Mouse (Mus musculus) liver, embryonic 13.5 days (tissue): ENCODE results near the gene Tecta. TPM values are rescaled to one million over a fixed set of nuclear protein-coding genes. Genes with fewer than 3 reads are reported as not detected.

Experiments used
- ATAC-seq: fragments of 200-750 bp; cut with Nextera tagmentation; 2 replicates; pipeline ENCODE4 v1.8.0; 2017; ENCODE audit warnings: low read depth, mild to moderate bottlenecking, moderate number of reproducible peaks, moderate library complexity
- DNase-seq: peaks from one replicate; pipeline ENCODE4 v3.0.0; 2022
- H3K27ac ChIP-seq: fragments of 300-500 bp; sonication (generic); 2 replicates; pipeline ENCODE4 v1.5.1; 2015; ENCODE audit warnings: moderate library complexity, mild to moderate bottlenecking, inconsistent platforms
- H3K27me3 ChIP-seq: fragments of 300-500 bp; sonication (generic); 2 replicates; pipeline ENCODE4 v1.6.1; 2015; ENCODE audit warnings: mild to moderate bottlenecking, inconsistent platforms
- H3K36me3 ChIP-seq: fragments of 300-500 bp; sonication (generic); 2 replicates; pipeline ENCODE4 v1.6.1; 2015; ENCODE audit warnings: mild to moderate bottlenecking, inconsistent platforms
- H3K4me1 ChIP-seq: fragments of 300-500 bp; sonication (generic); replicated peaks from 2 replicates; pipeline ENCODE4 v1.6.1; 2015; ENCODE audit warnings: inconsistent platforms
- H3K4me2 ChIP-seq: fragments of 300-500 bp; sonication (generic); 2 replicates; pipeline ENCODE4 v1.6.1; 2015; ENCODE audit warnings: inconsistent platforms, mild to moderate bottlenecking, moderate library complexity
- H3K4me3 ChIP-seq: fragments of 300-500 bp; sonication (generic); replicated peaks from 2 replicates; pipeline ENCODE4 v1.5.1; 2015; ENCODE audit warnings: mild to moderate bottlenecking, inconsistent platforms
- H3K9ac ChIP-seq: fragments of 300-500 bp; sonication (generic); 2 replicates; pipeline ENCODE4 v1.6.1; 2015; ENCODE audit warnings: mild to moderate bottlenecking, inconsistent platforms
- H3K9me3 ChIP-seq: fragments of 300-500 bp; sonication (generic); replicated peaks from 2 replicates; pipeline ENCODE4 v1.6.1; 2016; ENCODE audit warnings: inconsistent platforms
- WGBS: fragments of 180-500 bp; shearing (Covaris S2); methylation state at CpG from one replicate; pipeline ENCODE4 v1.1.7; 2015; ENCODE audit not compliant: insufficient replicate concordance; 5-methylcytosine and 5-hydroxymethylcytosine counted together
- polyA plus RNA-seq: library from polyadenylated mRNA; unstranded; fragments of >200 nt; fragmentation: Nextera tagmentation; extraction: Ambion mirVana; gene quantifications from 2 replicates; pipeline ENCODE4 v1.2.1, GENCODE M21; 2015

Tecta gene
- polyA plus RNA-seq, 1 experiment from 2014 or later = 0.08 TPM

GRCm38 (mm10) chr9:42418786-42419185, 19.1 kb upstream of the Tecta start:
- 84% methylated on average over 5 of the region's 5 CpGs for WGBS
- H3K9ac ChIP-seq = no peak overlapping the region
- peaks cover 3% of the 10 kb centered on the region for H3K4me1 ChIP-seq
- H3K27ac ChIP-seq = no peak overlapping the region
- H3K27me3 ChIP-seq = no peaks in the 10 kb centered on the region
- peaks cover 71% of the 10 kb centered on the region for H3K36me3 ChIP-seq
- ATAC-seq (no peak), DNase-seq (no peak)
- no peaks in the 10 kb centered on the region for H3K9me3 ChIP-seq
- H3K4me3 ChIP-seq = no peak overlapping the region
- H3K4me2 ChIP-seq = no peak overlapping the region

GRCm38 (mm10) chr9:42417352-42417952, 17.7 kb upstream of the Tecta start:
- no peak overlapping the region for H3K9ac ChIP-seq

GRCm38 (mm10) chr9:42415184-42415583, 15.5 kb upstream of the Tecta start:
- WGBS = 76% methylated on average over 1 of the region's 1 CpGs
- no peak for DNase-seq

More at GRCm38 (mm10) chr9:42417352-42417952, 17.7 kb upstream of the Tecta start:
- H3K36me3 ChIP-seq = peaks cover 74% of the 10 kb centered on the region
- WGBS = 84% methylated on average over 12 of the region's 12 CpGs
- H3K9me3 ChIP-seq = no peaks in the 10 kb centered on the region
- no peak overlapping the region for H3K27ac ChIP-seq
- no peaks in the 10 kb centered on the region for H3K27me3 ChIP-seq
- no peak overlapping the region for H3K4me2 ChIP-seq
- DNase-seq (no peak), ATAC-seq (no peak)
- H3K4me3 ChIP-seq = no peak overlapping the region
- H3K4me1 ChIP-seq = peaks cover 3% of the 10 kb centered on the region

GRCm38 (mm10) chr9:42413345-42413744, 13.6 kb upstream of the Tecta start:
- Histone ChIP-seq H3K4me2 (no peak overlapping the region), H3K27ac (no peak overlapping the region), H3K4me3 (no peak overlapping the region), H3K9me3 (no peaks in the 10 kb centered on the region), H3K27me3 (no peaks in the 10 kb centered on the region), H3K36me3 (peaks cover 53% of the 10 kb centered on the region), H3K4me1 (peaks cover 3% of the 10 kb centered on the region), H3K9ac (no peak overlapping the region)
- 86% methylated on average over 12 of the region's 12 CpGs for WGBS
- DNase-seq (no peak), ATAC-seq (no peak)

More at GRCm38 (mm10) chr9:42415184-42415583, 15.5 kb upstream of the Tecta start:
- H3K4me1 ChIP-seq = peaks cover 3% of the 10 kb centered on the region
- no peaks in the 10 kb centered on the region for H3K27me3 ChIP-seq
- H3K27ac ChIP-seq = no peak overlapping the region
- no peak overlapping the region for H3K4me3 ChIP-seq
- ATAC-seq = no peak
- no peak overlapping the region for H3K4me2 ChIP-seq
- peaks cover 57% of the 10 kb centered on the region for H3K36me3 ChIP-seq
- H3K9me3 ChIP-seq = no peaks in the 10 kb centered on the region
- no peak overlapping the region for H3K9ac ChIP-seq

GRCm38 (mm10) chr9:42411296-42411695, 11.6 kb upstream of the Tecta start:
- 73% methylated on average over 6 of the region's 6 CpGs for WGBS
- DNase-seq (no peak), ATAC-seq (0 out of 2 replicates have a peak, but pooled peaks have one; percentile 36)
- Histone ChIP-seq H3K4me2 (no peak overlapping the region), H3K4me1 (peaks cover 3% of the 10 kb centered on the region), H3K9ac (no peak overlapping the region), H3K27ac (no peak overlapping the region), H3K36me3 (peaks cover 38% of the 10 kb centered on the region), H3K9me3 (no peaks in the 10 kb centered on the region), H3K27me3 (no peaks in the 10 kb centered on the region; the same call in 1 of the 2 replicates), H3K4me3 (no peak overlapping the region)

- Histone ChIP-seq H3K4me2 (no peak overlapping the region), H3K27ac (no peak overlapping the region), H3K4me3 (no peak overlapping the region), H3K27me3 (no peaks in the 10 kb centered on the region; the same call in 1 of the 2 replicates), H3K9ac (no peak overlapping the region), H3K9me3 (no peaks in the 10 kb centered on the region), H3K36me3 (no peaks in the 10 kb centered on the region), H3K4me1 (no peaks in the 10 kb centered on the region)
- WGBS = 57% methylated on average over 4 of the region's 4 CpGs
- DNase-seq (no peak), ATAC-seq (no peak)
These were observed 6.0 kb upstream of the Tecta start for GRCm38 (mm10) chr9:42405736-42406135.

- Histone ChIP-seq H3K9me3 (no peaks in the 10 kb centered on the region), H3K4me2 (no peak overlapping the region), H3K4me3 (no peak overlapping the region), H3K9ac (no peak overlapping the region), H3K4me1 (no peaks in the 10 kb centered on the region), H3K27ac (no peak overlapping the region), H3K36me3 (no peaks in the 10 kb centered on the region), H3K27me3 (0 out of 2 replicates have a peak, but pooled peaks cover 3% of the 10 kb centered on the region)
- WGBS = 78% methylated on average over 6 of the region's 6 CpGs
- DNase-seq (no peak), ATAC-seq (no peak)
These were observed 1.8 kb upstream of the Tecta start for GRCm38 (mm10) chr9:42401486-42401885.

- no peak overlapping the region for H3K4me3 ChIP-seq
- DNase-seq (no peak), ATAC-seq (no peak)
- no peak overlapping the region for H3K4me2 ChIP-seq
- 36% methylated on average over 2 of the region's 2 CpGs for WGBS
- no peaks in the 10 kb centered on the region for H3K36me3 ChIP-seq
- no peak overlapping the region for H3K9ac ChIP-seq
- peaks cover 3% of the 10 kb centered on the region; the same call in 1 of the 2 replicates for H3K27me3 ChIP-seq
- no peaks in the 10 kb centered on the region for H3K9me3 ChIP-seq
- no peak overlapping the region for H3K27ac ChIP-seq
- no peaks in the 10 kb centered on the region for H3K4me1 ChIP-seq
These were observed 3.6 kb downstream of the Tecta start for GRCm38 (mm10) chr9:42396141-42396540.

GRCm38 (mm10) chr9:42394903-42395302, 4.8 kb downstream of the Tecta start:
- Histone ChIP-seq H3K4me1 (no peaks in the 10 kb centered on the region), H3K9me3 (no peaks in the 10 kb centered on the region), H3K9ac (no peak overlapping the region), H3K4me2 (no peak overlapping the region), H3K27me3 (peaks cover 3% of the 10 kb centered on the region; the same call in 1 of the 2 replicates), H3K4me3 (no peak overlapping the region), H3K36me3 (no peaks in the 10 kb centered on the region), H3K27ac (no peak overlapping the region)
- 74% methylated on average over 6 of the region's 6 CpGs for WGBS
- no peak for DNase-seq
- no peak for ATAC-seq

GRCm38 (mm10) chr9:42394321-42394720, 5.4 kb downstream of the Tecta start:
- DNase-seq = no peak
- ATAC-seq = no peak
- no peak overlapping the region for H3K9ac ChIP-seq
- no peaks in the 10 kb centered on the region for H3K4me1 ChIP-seq
- no peaks in the 10 kb centered on the region for H3K9me3 ChIP-seq
- no peak overlapping the region for H3K27ac ChIP-seq
- no peak overlapping the region for H3K4me3 ChIP-seq
- 73% methylated on average over 8 of the region's 8 CpGs for WGBS
- no peak overlapping the region for H3K4me2 ChIP-seq
- H3K36me3 ChIP-seq = no peaks in the 10 kb centered on the region
- H3K27me3 ChIP-seq = peaks cover 3% of the 10 kb centered on the region; the same call in 1 of the 2 replicates

GRCm38 (mm10) chr9:42392927-42393326, 6.8 kb downstream of the Tecta start:
- peaks cover 3% of the 10 kb centered on the region; the same call in 1 of the 2 replicates for H3K27me3 ChIP-seq
- no peak overlapping the region for H3K4me2 ChIP-seq
- WGBS = 39% methylated on average over 6 of the region's 6 CpGs
- no peak overlapping the region for H3K27ac ChIP-seq
- DNase-seq = no peak
- no peak overlapping the region for H3K4me3 ChIP-seq
- H3K36me3 ChIP-seq = no peaks in the 10 kb centered on the region
- ATAC-seq = no peak
- H3K9ac ChIP-seq = no peak overlapping the region
- no peaks in the 10 kb centered on the region for H3K9me3 ChIP-seq
- H3K4me1 ChIP-seq = no peaks in the 10 kb centered on the region

GRCm38 (mm10) chr9:42388490-42388889, 11.2 kb downstream of the Tecta start:
- ATAC-seq (no peak), DNase-seq (no peak)
- Histone ChIP-seq H3K27me3 (no peaks in the 10 kb centered on the region), H3K9me3 (no peaks in the 10 kb centered on the region), H3K4me1 (no peaks in the 10 kb centered on the region), H3K27ac (no peak overlapping the region), H3K4me3 (no peak overlapping the region), H3K36me3 (no peaks in the 10 kb centered on the region), H3K4me2 (no peak overlapping the region), H3K9ac (no peak overlapping the region)
- 34% methylated on average over 4 of the region's 4 CpGs for WGBS
